Mouse (Mus musculus) C2C12 (cell line): ENCODE results near the gene Auts2.

Experiments used
- CEBPB ChIP-seq: IDR thresholded peaks from one replicate; pipeline ENCODE4 v1.6.1; 2011; ENCODE audit warnings: low read depth, mild to moderate bottlenecking, control low read depth, moderate library complexity
- CTCF ChIP-seq: IDR thresholded peaks from one replicate; pipeline ENCODE4 v1.5.1; 2011; ENCODE audit not compliant: control insufficient read depth, insufficient read depth, insufficient read length
- MYOD1 ChIP-seq: IDR thresholded peaks from one replicate; pipeline ENCODE4 v1.6.1; 2011; ENCODE audit warnings: low read depth; ENCODE audit not compliant: control insufficient read depth, insufficient read length
- MYOG ChIP-seq: IDR thresholded peaks from one replicate; pipeline ENCODE4 v1.6.1; 2011; ENCODE audit not compliant: control insufficient read depth, insufficient read length; ENCODE audit errors: extremely low read depth
- USF1 ChIP-seq: IDR thresholded peaks from one replicate; pipeline ENCODE4 v1.6.1; 2011; ENCODE audit warnings: low read depth, mild to moderate bottlenecking, control low read depth, moderate library complexity

DNA sequence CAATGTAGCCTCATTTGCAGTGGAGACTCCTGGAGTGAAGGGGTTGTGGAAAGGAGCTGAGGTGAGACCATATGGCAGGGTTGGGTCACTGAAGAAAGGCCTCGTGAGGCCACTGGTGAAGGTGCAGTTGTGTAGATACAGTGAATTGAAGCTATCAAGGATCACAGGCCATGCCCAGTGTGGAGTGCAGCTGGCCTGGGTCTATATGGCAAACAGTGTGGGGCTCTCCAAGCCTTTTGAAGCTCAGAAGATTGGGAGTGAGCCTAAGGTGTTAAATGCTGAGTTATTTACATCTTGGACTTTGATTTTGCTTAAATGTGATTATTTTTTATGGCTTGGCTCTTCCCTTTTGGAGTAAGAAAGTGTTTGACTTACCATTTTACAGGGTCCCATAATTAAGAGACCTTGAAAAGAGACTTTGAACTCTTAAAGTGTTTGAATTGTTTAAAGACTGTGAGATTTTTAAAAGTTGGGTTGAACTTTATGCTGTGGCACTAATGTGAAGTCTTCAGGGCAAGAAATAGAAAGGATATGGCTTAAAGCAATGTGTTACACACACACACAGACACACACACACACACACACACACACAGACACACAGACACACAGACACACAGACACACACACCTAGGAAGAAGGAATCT is 1127.1 kb downstream of the Auts2 start:
- TF ChIP-seq CTCF = no peak
- no peak for TF ChIP-seq USF1
- no peak for TF ChIP-seq CEBPB
- TF ChIP-seq MYOG = no peak
- no peak for TF ChIP-seq MYOD1
